Mouse (Mus musculus) embryonic fibroblast, embryonic 13.5 days (primary cell): Measurements from ENCODE around the gene Ccdc142.

Experiments used
- CTCF ChIP-seq: IDR thresholded peaks from 2 replicates; pipeline ENCODE4 v1.5.1; 2011; ENCODE audit warnings: mild to moderate bottlenecking, control low read depth, low read length, moderate library complexity, borderline replicate concordance; ENCODE audit not compliant: insufficient read depth
- POLR2A ChIP-seq: IDR thresholded peaks from 2 replicates; pipeline ENCODE4 v1.6.1; 2011; ENCODE audit warnings: low read depth, mild to moderate bottlenecking, control low read depth, low read length, moderate library complexity

GRCm38 (mm10) chr6:83095968-83096367 is 5.4 kb upstream of the Ccdc142 start:
- TF ChIP-seq POLR2A (no peak), CTCF (no peak)
